Mouse (Mus musculus) liver, embryonic 14.5 days (tissue): ENCODE data around the gene St8sia4.

Experiments used
- CTCF ChIP-seq: IDR thresholded peaks from 2 replicates; pipeline ENCODE4 v1.5.1; 2016; ENCODE audit warnings: antibody characterized with exemption, low read depth, control low read depth
- EP300 ChIP-seq: IDR thresholded peaks from 2 replicates; pipeline ENCODE4 v1.6.1; 2016; ENCODE audit warnings: antibody characterized with exemption, low read depth

GRCm38 (mm10) chr1:95598108-95598507, 69.3 kb downstream of the St8sia4 start:
- no peak for TF ChIP-seq CTCF
- no peak for TF ChIP-seq EP300
